Mouse (Mus musculus) activated CD4-positive, CD25-positive, alpha-beta regulatory T cell (primary cell): ENCODE measurements around the gene Hltf. TPM values are rescaled to one million over a fixed set of nuclear protein-coding genes. Genes with fewer than 3 reads are reported as not detected.

Experiments used
- polyA plus RNA-seq, 2 experiments: library from polyadenylated mRNA; unstranded; fragments of 100-300 nt; shearing (Covaris generic); gene quantifications; one replicate each; pipeline ENCODE4 v1.2.1; 2017

The Hltf gene
- polyA plus RNA-seq: 10 to 100 TPM; 49.8 to 64.5 TPM

GRCm38 (mm10) chr3:20057306-20058196 lies at the start of gene Hltf:
TSS of gene Hltf (plus strand) at chr3:20057811.

GRCm38 (mm10) chr3:20034719-20035404 lies 22.7 kb upstream of the Hltf start, which contains the start of gene Hps3:
TSS of gene Hps3 (minus strand) at chr3:20035315.

GRCm38 (mm10) chr3:20154531-20155367 lies 97.1 kb downstream of the Hltf start, which contains the start of gene Gyg:
TSS of gene Gyg (minus strand) at chr3:20155317.

Other genes with a start within 250 kb of the Hltf start
- 1 to 10 TPM in 1 of 2 experiments, not detected in 1; 2.3 TPM for gene Cp, start 100.8 kb upstream of the Hltf start, polyA plus RNA-seq
- gene Hps3, start 22.5 kb upstream of the Hltf start, polyA plus RNA-seq: 10 to 100 TPM; 34.4 to 45.6 TPM
- gene Gyg, start 97.5 kb downstream of the Hltf start, polyA plus RNA-seq: 10 to 100 TPM; 51.6 to 66.3 TPM
- gene Cpa3, start 184.4 kb downstream of the Hltf start, polyA plus RNA-seq: under 1 TPM; 0.27 to 0.51 TPM
- not detected for gene Cpb1, start 217.9 kb downstream of the Hltf start, polyA plus RNA-seq